Mouse (Mus musculus) liver, adult 2 months (tissue): ENCODE data around the gene Ccdc186.

Source experiments
- CTCF ChIP-seq: fragments of 200-500 bp; IDR thresholded peaks from 2 replicates; pipeline ENCODE4 v1.5.1; 2011; ENCODE audit warnings: low read depth, low read length, control low read depth
- POLR2A ChIP-seq: fragments of 200-500 bp; IDR thresholded peaks from 2 replicates; pipeline ENCODE4 v1.6.1; 2011; ENCODE audit warnings: low read length, control low read depth; ENCODE audit not compliant: insufficient read depth; ENCODE audit errors: extremely low read depth

DNA sequence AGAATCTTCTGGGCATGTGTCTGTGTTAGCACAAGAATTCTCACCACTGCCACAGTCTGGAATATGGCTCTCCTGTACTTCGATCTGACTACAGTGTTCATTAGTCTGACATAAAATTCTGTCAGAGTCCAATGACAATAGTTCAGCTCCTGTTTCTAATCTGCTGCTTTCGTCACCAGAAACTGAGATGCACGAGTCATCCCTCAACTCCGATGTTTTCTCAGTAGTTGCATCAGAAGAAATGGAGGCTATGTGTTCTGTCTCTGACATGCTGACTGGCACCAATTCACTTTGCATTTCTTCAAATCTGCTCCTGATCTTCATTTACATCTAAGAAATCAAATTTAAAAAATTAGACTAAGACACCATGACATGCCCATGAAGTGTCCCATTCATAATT is 8.6 kb downstream of the Ccdc186 start:
- TF ChIP-seq CTCF = no peak
- no peak for TF ChIP-seq POLR2A
